Mouse (Mus musculus): ENCODE data around the gene Repin1. TPM values are rescaled to one million over a fixed set of nuclear protein-coding genes. Genes with fewer than 3 reads are reported as not detected.

The Repin1 gene
- polyA plus RNA-seq, 1 experiment from 2014 or later: 44.1 TPM

DNA sequence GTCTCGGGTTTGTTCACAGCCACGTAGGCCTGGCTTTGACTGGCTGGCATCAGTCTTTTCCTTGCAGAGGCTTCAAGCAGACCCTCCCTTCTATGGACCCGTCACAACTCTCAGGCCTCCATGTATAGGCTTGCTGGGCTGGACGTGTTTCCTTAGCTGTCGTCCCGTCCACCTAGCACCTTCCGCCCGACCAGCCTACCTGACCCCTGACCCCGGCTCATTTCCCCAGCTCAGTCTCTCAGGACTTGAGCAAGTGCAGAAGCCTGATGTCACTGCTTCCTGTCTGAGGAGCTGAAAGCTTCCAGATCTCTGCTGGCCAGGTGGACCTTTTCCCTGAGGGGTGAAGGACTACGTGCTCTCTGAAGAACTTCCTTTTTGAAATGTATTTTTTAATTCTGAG is 20.4 kb upstream of the Repin1 start:
- no peaks in the 10 kb centered on the region for H3K4me1 ChIP-seq (ENCODE audit: control insufficient read depth, insufficient read depth, low read length)
- 74% methylated on average over 10 of the region's 10 CpGs for WGBS
- H3K4me3 ChIP-seq (ENCODE audit: low read depth, low read length): no peak overlapping the region
- no peak overlapping the region for H3K9ac ChIP-seq (ENCODE audit: low read length)
- peak; percentile 45 for DNase-seq (ENCODE audit: low spot score, missing footprints)
- no peak for ATAC-seq (ENCODE audit: low FRiP score)
- H3K27ac ChIP-seq (ENCODE audit: low read depth, low read length): no peak overlapping the region
- no peaks in the 10 kb centered on the region for H3K9me3 ChIP-seq (ENCODE audit: control insufficient read depth, low read length)
- no peaks in the 10 kb centered on the region for H3K36me3 ChIP-seq (ENCODE audit: control insufficient read depth, insufficient read depth, low read length)
- no peak overlapping the region for H3K4me2 ChIP-seq
- no peaks in the 10 kb centered on the region for H3K27me3 ChIP-seq (ENCODE audit: control insufficient read depth, insufficient read depth, low read length)

DNA sequence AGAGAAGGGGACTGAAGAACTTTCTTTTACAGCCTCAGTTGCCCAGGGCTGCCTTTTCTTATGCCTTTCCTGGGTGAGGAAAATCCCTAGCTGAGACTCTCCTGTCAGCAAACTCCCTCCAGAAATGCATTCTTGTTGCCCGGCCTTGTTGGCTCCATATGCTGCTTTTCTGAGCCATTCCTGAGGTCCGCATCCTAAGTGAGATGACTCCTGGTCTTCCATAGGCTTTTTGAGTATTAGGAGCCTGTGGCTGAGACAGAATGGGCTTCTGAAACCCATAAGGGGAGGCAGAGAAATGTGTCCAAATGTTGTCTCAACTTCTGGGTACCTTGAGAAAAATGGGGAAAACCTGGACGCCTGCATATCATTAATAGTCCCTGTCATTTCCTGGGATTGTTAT is 19.7 kb upstream of the Repin1 start:
- WGBS: 85% methylated on average over 3 of the region's 3 CpGs
- Histone ChIP-seq H3K27ac (ENCODE audit: low read depth, low read length) (no peak overlapping the region), H3K4me2 (no peak overlapping the region), H3K4me3 (ENCODE audit: low read depth, low read length) (no peak overlapping the region), H3K27me3 (ENCODE audit: control insufficient read depth, insufficient read depth, low read length) (no peaks in the 10 kb centered on the region), H3K9me3 (ENCODE audit: control insufficient read depth, low read length) (no peaks in the 10 kb centered on the region), H3K4me1 (ENCODE audit: control insufficient read depth, insufficient read depth, low read length) (no peaks in the 10 kb centered on the region), H3K9ac (ENCODE audit: low read length) (no peak overlapping the region), H3K36me3 (ENCODE audit: control insufficient read depth, insufficient read depth, low read length) (no peaks in the 10 kb centered on the region)
- DNase-seq (ENCODE audit: low spot score, missing footprints): peak; percentile 57
- ATAC-seq (ENCODE audit: low FRiP score): no peak

DNA sequence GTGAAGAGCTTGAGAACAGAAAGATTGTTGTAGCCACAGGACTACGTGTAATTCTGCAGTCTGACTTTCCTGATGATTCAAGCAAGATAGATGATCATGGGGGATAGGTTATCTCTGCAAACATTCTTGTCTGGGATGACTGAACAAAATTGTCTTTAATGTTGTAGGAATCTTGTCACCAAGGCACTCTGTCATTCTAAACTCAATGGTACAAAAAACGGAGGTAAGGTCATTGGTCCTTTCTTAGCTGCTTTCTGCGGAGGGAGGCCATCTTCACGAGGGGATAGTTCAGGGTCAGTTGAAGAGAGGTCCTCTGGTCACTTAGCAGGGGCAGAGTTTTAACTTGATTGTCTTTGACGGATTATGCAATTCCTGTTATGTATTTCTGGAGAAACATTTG is 14.9 kb upstream of the Repin1 start:
- DNase-seq (ENCODE audit: low spot score, missing footprints): no peak
- WGBS: 70% methylated on average over 5 of the region's 5 CpGs
- no peak overlapping the region for H3K4me3 ChIP-seq (ENCODE audit: low read depth, low read length)
- no peak overlapping the region for H3K4me2 ChIP-seq
- no peak overlapping the region for H3K9ac ChIP-seq (ENCODE audit: low read length)
- H3K36me3 ChIP-seq (ENCODE audit: control insufficient read depth, insufficient read depth, low read length): no peaks in the 10 kb centered on the region
- H3K4me1 ChIP-seq (ENCODE audit: control insufficient read depth, insufficient read depth, low read length): no peaks in the 10 kb centered on the region
- H3K9me3 ChIP-seq (ENCODE audit: control insufficient read depth, low read length): no peaks in the 10 kb centered on the region
- ATAC-seq (ENCODE audit: low FRiP score): no peak
- H3K27ac ChIP-seq (ENCODE audit: low read depth, low read length): no peak overlapping the region
- no peaks in the 10 kb centered on the region for H3K27me3 ChIP-seq (ENCODE audit: control insufficient read depth, insufficient read depth, low read length)

DNA sequence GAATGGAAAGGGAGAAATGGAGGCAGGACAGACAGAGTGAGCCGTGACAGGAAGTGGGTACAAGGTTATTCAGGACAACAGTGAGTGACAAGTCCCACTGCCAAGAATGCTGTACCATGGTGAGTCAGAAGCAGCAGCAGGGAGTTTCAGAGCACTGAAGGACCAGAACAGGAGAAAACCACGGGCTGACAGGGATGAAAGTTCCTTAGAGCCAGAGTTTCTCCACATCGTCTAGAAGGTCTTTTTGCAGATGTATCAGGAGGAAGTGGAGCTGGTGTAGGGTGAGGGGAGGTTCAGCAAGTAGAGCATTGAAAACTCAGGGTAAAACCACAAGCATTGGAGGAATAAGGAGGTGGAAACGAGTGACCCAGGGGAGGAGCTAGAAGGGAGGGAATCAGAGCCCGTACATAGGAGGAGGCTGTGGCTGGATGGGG is 14.5 kb upstream of the Repin1 start:
- 51% methylated on average over 5 of the region's 5 CpGs for WGBS
- ATAC-seq (ENCODE audit: low FRiP score) (no peak), DNase-seq (ENCODE audit: low spot score, missing footprints) (peak; percentile 49)
- Histone ChIP-seq H3K4me3 (ENCODE audit: low read depth, low read length) (no peak overlapping the region), H3K4me2 (no peak overlapping the region), H3K4me1 (ENCODE audit: control insufficient read depth, insufficient read depth, low read length) (no peaks in the 10 kb centered on the region), H3K27ac (ENCODE audit: low read depth, low read length) (no peak overlapping the region), H3K9me3 (ENCODE audit: control insufficient read depth, low read length) (no peaks in the 10 kb centered on the region), H3K36me3 (ENCODE audit: control insufficient read depth, insufficient read depth, low read length) (no peaks in the 10 kb centered on the region), H3K27me3 (ENCODE audit: control insufficient read depth, insufficient read depth, low read length) (no peaks in the 10 kb centered on the region), H3K9ac (ENCODE audit: low read length) (no peak overlapping the region)

DNA sequence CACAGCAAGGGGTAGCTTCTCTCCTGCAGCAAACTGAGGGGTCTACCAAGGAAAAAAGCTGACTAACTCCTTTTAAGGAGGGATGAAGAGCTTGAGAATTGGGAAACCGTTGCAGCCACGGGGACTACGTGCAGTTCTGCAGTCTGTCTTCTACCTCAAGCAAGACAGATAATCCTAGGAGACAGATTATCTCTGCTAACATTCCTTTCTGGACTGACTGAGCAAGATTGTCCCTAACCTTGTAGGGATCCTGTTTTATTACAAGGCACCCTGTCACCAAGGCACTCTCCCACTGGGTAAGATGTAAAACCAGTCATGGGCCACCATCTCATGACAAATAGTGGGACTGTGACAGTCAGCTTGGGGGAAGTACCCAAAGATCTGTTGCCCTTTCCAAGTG is 12.4 kb upstream of the Repin1 start:
- Histone ChIP-seq H3K27ac (ENCODE audit: low read depth, low read length) (no peak overlapping the region), H3K9me3 (ENCODE audit: control insufficient read depth, low read length) (no peaks in the 10 kb centered on the region), H3K4me2 (no peak overlapping the region), H3K4me1 (ENCODE audit: control insufficient read depth, insufficient read depth, low read length) (no peaks in the 10 kb centered on the region), H3K36me3 (ENCODE audit: control insufficient read depth, insufficient read depth, low read length) (no peaks in the 10 kb centered on the region), H3K4me3 (ENCODE audit: low read depth, low read length) (no peak overlapping the region), H3K27me3 (ENCODE audit: control insufficient read depth, insufficient read depth, low read length) (no peaks in the 10 kb centered on the region), H3K9ac (ENCODE audit: low read length) (no peak overlapping the region)
- 23% methylated on average over 3 of the region's 3 CpGs for WGBS
- ATAC-seq (ENCODE audit: low FRiP score) (no peak), DNase-seq (ENCODE audit: low spot score, missing footprints) (peak; percentile 31)

DNA sequence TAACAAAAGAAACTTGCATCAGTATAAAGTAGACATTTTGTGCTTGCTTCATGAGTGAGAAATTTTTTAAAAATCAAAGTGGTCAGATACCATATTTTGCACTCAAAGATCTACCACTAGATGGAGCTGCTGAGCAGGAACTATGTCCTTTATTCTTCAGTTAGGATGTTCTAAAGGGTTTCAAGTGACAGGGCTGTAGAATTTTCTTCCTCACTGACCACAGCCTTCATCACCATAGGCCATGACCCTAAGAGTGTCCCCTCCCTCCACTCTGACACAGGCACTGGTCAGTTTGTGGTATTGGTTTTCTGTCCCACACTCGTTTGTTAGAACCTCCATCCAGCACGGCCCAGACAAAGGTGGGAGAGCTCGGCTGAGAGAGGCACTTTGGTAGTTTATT is 11.6 kb upstream of the Repin1 start:
- Histone ChIP-seq H3K9ac (ENCODE audit: low read length) (no peak overlapping the region), H3K9me3 (ENCODE audit: control insufficient read depth, low read length) (no peaks in the 10 kb centered on the region), H3K36me3 (ENCODE audit: control insufficient read depth, insufficient read depth, low read length) (no peaks in the 10 kb centered on the region), H3K27me3 (ENCODE audit: control insufficient read depth, insufficient read depth, low read length) (no peaks in the 10 kb centered on the region), H3K4me3 (ENCODE audit: low read depth, low read length) (no peak overlapping the region), H3K4me2 (no peak overlapping the region), H3K27ac (ENCODE audit: low read depth, low read length) (no peak overlapping the region), H3K4me1 (ENCODE audit: control insufficient read depth, insufficient read depth, low read length) (no peaks in the 10 kb centered on the region)
- DNase-seq (ENCODE audit: low spot score, missing footprints) (peak; percentile 95), ATAC-seq (ENCODE audit: low FRiP score) (peak; percentile 44; the same call in 1 of the 2 replicates)
- WGBS: 69% methylated on average over 3 of the region's 3 CpGs

DNA sequence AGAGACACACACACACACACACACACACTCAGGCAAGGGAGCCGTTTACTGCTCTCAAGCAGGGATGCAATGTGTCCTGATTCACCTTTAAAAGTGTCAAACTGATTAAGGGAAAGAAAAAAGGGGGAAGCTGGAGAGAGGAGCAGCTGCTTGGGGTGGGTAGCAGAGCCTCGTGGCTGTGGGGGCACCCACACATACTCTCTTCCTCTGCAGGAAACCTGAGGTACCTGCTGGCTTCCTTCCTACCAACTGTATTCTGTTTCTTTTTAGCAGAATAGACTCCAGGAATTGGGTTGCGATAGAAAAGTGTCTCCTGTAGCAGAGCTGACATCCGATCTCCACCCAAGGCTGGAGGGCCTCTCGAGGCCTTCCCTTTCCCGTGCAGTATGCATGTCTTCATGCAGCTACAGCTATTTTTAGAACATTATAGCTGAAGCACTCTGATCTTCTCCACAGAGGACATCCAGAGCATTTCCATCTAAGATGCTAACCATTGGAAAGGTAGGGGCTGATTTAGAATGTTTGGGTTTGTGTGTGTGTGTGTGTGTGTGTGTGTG is 4.4 kb upstream of the Repin1 start, which contains the start of gene Gm45021:
TSS of gene Gm45021 (plus strand) at position 417 of the 557 bp plus-strand sequence.
- no peak within 1 kb of the TSS for H3K4me2 ChIP-seq
- no peak for DNase-seq (ENCODE audit: low spot score, missing footprints)
- H3K4me3 ChIP-seq (ENCODE audit: low read depth, low read length): no peak within 1 kb of the TSS
- H3K27me3 ChIP-seq (ENCODE audit: control insufficient read depth, insufficient read depth, low read length): no peaks in the 10 kb centered on the region
- 80% methylated on average over 6 of the region's 6 CpGs for WGBS
- peaks cover 4% of the 10 kb centered on the region for H3K4me1 ChIP-seq (ENCODE audit: control insufficient read depth, insufficient read depth, low read length)
- H3K9ac ChIP-seq (ENCODE audit: low read length): no peak within 1 kb of the TSS
- no peaks in the 10 kb centered on the region for H3K9me3 ChIP-seq (ENCODE audit: control insufficient read depth, low read length)
- no peak for ATAC-seq (ENCODE audit: low FRiP score)
- H3K27ac ChIP-seq (ENCODE audit: low read depth, low read length): no peak within 1 kb of the TSS
- H3K36me3 ChIP-seq (ENCODE audit: control insufficient read depth, insufficient read depth, low read length): no peaks in the 10 kb centered on the region

DNA sequence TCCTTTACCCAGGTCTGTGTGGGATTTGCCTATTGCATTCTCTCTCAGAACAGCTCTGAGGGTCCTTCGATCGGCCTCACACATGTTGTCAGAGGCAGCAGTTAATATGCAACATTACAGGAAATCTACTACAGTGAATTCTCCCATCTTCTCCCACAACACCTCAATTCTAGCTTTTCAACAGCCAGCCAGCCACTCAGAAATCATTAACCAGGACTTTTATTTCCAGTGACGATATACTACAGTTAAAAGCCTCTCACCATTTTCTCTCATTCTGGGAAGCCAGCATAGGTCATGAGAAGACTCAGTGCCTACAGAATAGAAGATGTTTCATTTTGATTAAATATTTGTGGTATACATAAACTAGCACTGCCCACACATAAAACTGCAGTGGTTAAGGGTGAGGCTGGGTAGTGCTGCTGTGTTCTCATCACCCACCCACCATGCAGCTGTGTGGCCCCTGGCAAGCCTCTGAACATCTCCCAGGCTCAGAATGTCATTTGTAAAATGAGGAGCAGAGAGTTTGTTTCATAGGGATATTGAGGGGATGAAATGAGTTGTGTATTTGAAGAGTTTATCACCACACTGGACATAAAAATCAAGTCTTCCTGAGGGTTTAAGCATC is 2.4 kb upstream of the Repin1 start:
- Histone ChIP-seq H3K36me3 (ENCODE audit: control insufficient read depth, insufficient read depth, low read length) (peaks cover 7% of the 10 kb centered on the region; the same call in 1 of the 2 replicates), H3K27me3 (ENCODE audit: control insufficient read depth, insufficient read depth, low read length) (no peaks in the 10 kb centered on the region), H3K27ac (ENCODE audit: low read depth, low read length) (no peak overlapping the region), H3K4me3 (ENCODE audit: low read depth, low read length) (no peak overlapping the region), H3K9me3 (ENCODE audit: control insufficient read depth, low read length) (no peaks in the 10 kb centered on the region), H3K4me1 (ENCODE audit: control insufficient read depth, insufficient read depth, low read length) (peaks cover 14% of the 10 kb centered on the region), H3K4me2 (no peak overlapping the region), H3K9ac (ENCODE audit: low read length) (no peak overlapping the region)
- ATAC-seq (ENCODE audit: low FRiP score): no peak
- peak; percentile 6 for DNase-seq (ENCODE audit: low spot score, missing footprints)
- 89% methylated on average over 3 of the region's 3 CpGs for WGBS

DNA sequence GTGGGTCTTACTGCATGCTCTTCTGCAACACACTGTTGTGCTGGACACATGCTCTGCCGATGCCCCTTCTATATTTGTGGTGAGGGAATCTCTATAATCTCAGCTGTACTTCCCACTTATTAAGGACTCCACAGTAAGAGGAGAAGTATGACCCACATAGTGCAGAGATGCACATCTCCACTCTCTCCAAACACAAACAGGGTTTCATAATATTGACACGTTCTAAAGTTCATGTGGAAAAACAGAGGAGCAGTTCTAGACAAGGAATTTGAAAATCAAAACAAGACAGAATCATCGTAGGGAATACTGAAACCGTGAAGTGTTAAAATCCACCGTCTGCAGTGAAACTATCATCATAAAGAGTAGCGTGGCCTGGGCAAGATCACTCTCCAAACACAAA is 1.8 kb upstream of the Repin1 start:
- Histone ChIP-seq H3K4me1 (ENCODE audit: control insufficient read depth, insufficient read depth, low read length) (peaks cover 14% of the 10 kb centered on the region), H3K36me3 (ENCODE audit: control insufficient read depth, insufficient read depth, low read length) (peaks cover 12% of the 10 kb centered on the region), H3K4me3 (ENCODE audit: low read depth, low read length) (no peak overlapping the region), H3K4me2 (no peak overlapping the region), H3K27ac (ENCODE audit: low read depth, low read length) (no peak overlapping the region), H3K27me3 (ENCODE audit: control insufficient read depth, insufficient read depth, low read length) (no peaks in the 10 kb centered on the region), H3K9ac (ENCODE audit: low read length) (no peak overlapping the region), H3K9me3 (ENCODE audit: control insufficient read depth, low read length) (no peaks in the 10 kb centered on the region)
- WGBS: 91% methylated on average over 6 of the region's 6 CpGs
- ATAC-seq (ENCODE audit: low FRiP score) (no peak), DNase-seq (ENCODE audit: low spot score, missing footprints) (peak; percentile 4)
